Mouse (Mus musculus) lung, postnatal 14 days (tissue): ENCODE data around the gene Ptn.
A peak's percentile ranks its signal among the peaks of the same experiment; 100 is the strongest.
"Not testable (repeated sequence)": the region's sequence is repeated elsewhere in the genome, so short reads cannot be mapped to it uniquely, and the experiment has no call there.

Experiments
- DNase-seq: peaks from one replicate; pipeline ENCODE4 v3.0.0; 2021

Gene Ptn

GRCm38 (mm10) chr6:36752887-36753286, 57.1 kb downstream of the Ptn start:
- no peak for DNase-seq

DNA sequence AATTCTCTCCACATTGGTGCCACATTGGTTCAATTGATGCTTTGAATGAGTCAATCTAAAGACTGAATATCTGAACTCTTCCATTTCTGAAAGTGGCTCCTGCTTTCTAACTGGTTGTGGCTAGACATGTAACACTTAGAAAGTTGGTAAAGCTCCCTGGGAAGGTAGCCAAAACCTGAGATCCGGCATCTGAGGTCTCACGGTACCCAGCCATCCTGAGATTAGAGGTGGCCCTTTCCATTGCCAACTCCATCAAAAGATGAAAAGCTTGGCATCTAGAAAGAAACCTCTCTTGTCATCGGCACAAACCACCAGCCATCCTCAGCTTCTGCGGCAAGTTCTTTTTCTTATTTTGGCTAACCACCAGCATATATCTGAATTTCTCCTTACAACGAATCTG, 70.2 kb downstream of the Ptn start:
- no peak for DNase-seq

DNA sequence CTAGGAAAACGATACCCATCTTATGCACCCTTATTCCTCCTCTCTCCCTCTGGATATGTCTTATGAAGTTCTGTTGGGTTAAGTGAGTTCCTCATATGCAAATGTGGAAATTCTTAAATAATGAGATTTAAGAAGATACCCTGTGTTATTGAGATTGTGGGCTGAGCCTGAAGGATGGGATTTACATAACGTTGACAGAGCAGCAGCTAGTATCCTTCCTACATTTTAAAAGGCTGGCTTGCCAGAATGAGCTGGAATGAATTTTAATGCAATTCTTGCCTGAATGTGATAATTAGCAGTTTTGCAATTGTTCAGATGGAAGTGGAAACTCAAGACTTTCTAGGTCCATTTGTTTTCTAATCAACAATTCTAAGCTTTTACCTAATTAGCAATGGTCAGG, 73.3 kb downstream of the Ptn start:
- DNase-seq, result no peak

- not testable (repeated sequence) for DNase-seq
Observed at GRCm38 (mm10) chr6:36735622-36736021, 74.4 kb downstream of the Ptn start.

- DNase-seq, result not testable (repeated sequence)
Observed at GRCm38 (mm10) chr6:36729811-36730210, 80.2 kb downstream of the Ptn start.

GRCm38 (mm10) chr6:36728079-36728478, 81.9 kb downstream of the Ptn start:
- DNase-seq, result no peak

DNA sequence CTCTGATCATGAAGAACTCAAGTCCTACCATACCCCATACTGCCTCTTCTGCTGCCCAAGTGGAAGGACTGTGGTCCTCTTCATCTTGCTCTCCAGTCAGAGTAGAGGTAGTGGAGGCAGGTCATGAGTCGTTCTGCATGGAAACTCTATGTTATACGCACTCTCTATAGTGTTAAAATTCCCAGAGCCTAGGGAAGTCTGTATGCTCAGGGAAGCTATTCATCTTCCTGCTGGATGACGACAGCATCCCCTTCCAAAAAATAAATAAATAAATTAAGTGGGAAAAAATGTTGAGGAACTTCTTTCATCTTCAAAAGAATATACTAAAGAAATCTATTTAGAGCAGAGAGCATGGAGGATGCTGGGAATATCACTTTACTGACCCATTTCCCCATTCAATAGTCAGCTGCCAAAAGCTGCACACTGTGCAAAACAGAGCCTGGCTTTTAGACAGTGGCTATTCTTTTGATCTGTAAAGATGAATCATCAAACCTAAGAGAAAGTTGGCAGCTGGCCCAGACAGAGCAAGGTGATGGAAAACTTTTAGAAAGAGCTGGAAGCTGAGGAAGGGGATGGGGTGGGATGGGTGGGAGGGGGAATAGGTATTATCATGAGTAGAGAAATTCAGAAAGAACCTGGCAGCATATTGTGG, 84.4 kb downstream of the Ptn start:
- DNase-seq, result no peak

DNA sequence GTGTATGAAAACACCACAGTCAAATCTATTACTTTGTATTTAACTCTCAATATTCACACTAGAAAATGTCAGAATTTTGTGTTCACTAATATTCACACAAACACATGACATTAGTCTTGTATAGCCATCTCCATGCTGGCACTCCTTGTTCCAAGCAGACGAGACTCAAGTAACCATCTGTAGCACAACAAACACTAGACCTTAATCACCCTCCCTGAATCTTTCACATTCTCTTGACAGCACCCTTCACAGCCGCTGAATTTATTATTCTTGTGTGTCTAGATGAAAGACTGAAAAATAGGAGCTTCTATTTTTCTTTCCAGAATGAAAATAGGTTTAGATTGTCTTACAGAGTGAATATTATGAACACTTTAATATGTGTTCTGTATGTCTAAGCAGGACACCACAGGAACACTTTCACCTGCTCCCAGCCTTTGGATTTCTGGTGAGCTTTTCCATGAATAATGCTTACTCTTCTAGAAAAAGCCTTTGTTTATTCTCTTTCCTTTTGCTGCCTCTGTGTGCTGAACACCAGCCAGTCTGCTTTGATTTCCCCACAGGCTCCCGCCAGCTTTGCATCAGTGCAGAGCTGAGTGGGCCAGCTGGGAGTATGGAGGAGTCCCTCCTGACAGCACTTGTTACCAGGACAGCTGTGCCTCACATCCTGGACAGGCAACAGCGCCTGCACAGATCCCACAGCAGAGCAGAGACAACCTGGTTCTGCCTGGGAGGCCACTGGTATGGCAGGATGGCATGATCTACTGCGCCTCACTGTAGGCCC, 87.1 kb downstream of the Ptn start:
- DNase-seq, result no peak

DNA sequence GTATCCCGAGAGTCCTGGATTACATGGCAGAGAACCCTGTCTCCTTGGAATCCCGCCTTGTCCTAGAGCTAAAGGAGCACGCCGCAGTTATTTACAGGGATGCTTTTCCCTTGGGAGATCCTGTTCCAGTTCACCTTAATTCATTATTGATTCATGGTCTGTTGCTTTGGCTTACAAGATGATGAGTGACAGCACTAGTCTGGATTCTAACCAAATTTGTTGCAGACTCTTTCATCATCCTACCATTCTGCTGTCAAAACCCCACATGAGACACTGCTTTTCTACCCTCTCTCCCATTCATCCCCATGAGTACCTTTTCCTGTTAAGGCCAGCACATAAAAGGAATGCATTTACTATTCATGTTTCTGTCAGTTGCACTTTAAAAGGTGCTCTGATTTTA, 96.7 kb downstream of the Ptn start:
- no peak for DNase-seq

DNA sequence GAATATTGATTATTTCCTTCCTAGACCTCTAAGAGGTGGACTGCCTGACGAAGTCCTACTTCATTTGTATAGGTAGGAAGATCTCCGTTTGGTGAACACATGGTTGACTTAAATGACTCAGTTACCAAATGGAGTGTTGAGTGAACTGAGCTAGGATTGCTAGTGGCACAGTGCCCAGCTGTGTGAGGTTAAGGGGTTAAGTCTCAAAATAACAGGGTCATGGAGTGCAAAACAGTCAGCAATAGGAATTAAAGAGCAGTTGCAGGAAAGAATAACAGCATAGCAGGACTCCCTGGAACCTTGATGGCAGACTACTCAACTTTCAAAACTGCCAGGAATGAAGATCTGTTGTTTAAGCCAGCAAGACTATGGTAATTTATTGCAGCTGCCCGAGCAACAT, 114.5 kb downstream of the Ptn start:
- no peak for DNase-seq

GRCm38 (mm10) chr6:36691497-36691896, 118.5 kb downstream of the Ptn start:
- DNase-seq, result peak; percentile 55

GRCm38 (mm10) chr6:36690941-36691340, 119.1 kb downstream of the Ptn start:
- no peak for DNase-seq

DNA sequence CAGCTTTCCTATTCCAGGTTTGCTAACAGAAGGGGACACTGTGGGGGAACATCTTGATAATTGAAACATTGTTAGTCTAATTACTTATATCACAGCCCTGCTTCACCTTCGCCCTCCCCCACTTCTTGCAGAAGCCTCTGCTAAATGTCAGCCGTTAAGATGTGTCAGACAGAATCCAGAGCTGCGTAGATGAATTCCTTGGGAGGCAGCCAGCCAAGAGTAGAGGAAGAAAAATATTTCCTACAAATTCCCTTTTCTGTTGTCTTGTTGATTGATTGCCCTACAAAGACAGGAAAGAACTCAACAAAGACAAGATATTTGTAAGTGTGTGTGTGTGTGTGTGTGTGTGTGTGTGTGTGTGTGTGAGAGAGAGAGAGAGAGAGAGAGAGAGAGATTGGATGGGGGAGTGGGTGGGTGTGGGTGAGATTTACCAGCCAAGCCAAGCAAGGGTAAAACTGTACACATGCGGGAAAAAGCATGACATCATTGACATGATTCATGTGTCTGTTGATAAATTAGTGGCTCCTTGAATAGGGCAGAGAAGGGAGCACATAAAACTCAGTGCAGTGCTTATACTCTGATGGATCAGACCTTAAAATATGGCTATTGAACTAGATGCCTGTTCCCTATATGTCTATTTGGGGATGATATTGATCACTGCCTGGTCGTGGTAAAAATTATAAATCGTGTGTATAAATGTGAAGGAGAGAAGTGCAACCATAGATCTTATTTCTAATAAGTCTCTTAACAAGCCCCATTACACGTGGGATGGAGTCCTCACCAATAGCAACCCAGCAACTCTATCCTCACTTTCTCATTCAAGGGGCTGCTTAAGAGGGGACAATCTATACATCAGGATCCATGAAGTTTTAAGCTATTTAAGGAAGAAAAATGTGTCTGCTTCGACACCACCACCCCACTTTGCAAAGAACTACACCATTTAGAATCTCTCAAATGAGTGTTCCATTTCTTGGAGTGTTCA, 133.0 kb downstream of the Ptn start:
- peak; percentile 41 for DNase-seq

GRCm38 (mm10) chr6:36672399-36673221, 137.4 kb downstream of the Ptn start:
- DNase-seq, result no peak

DNA sequence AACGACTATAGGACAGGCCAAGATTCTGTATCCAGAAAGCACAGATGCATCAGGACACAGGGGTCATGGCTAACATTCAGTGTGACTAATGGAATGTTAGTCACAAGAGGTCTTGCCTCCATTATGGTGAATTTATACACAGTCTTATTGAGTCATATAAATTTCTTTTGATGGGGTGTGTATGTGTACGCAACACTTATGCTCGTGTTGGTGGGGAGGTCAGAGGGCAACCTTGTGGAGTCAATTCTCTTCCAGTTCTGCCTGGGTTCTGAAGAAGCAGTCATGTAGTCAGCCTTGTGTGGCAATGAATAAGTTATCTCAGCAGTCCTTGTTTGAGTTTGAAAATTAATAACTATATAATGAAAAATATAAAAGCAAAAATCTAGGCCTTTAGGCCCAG, 138.7 kb downstream of the Ptn start:
- no peak for DNase-seq
